Mouse (Mus musculus): ENCODE results near the gene Ssmem1. TPM values are rescaled to one million over a fixed set of nuclear protein-coding genes. Genes with fewer than 3 reads are reported as not detected.

The Ssmem1 gene
- polyA plus RNA-seq, 1 experiment: not detected

DNA sequence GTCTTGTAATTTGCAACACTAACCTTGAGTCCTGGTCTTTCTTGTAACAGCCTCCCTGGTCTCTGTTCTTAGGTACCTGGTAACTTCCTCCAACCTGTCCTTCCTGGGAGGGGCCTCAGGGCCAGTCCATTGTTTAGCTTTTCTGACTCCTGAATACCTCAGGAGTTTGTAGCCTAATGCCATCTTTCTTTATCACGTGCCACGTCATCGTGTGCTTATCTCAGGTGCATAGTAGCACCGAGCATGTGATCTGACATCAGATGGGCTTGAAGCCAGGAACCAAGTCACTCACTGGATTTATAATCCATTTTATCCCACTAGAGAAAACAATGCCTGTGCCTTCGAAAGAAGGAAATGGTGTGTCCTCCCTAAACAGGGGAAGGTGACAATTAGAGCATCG lies 53.9 kb downstream of the Ssmem1 start:
- TF ChIP-seq GATA1 (IDR thresholded peaks at IDR 0.05; ENCODE audit: low read length): no peak

DNA sequence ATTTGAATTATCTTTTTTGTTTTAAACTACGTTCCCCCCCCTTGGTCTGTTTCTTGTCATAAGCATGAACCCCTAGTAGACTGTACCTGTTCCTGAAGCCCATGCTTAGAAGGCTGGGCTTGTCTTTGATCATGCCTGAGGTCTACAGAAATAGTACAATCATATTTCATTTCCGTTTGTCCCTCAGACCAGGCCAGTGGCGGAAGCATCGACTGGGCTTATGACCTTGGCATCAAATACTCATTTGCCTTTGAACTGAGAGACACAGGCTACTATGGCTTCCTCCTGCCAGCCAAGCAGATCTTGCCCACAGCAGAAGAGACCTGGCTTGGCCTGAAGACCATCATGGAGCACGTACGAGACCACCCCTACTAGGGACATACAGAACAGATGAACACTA lies 54.4 kb downstream of the Ssmem1 start:
- TF ChIP-seq GATA1 (IDR thresholded peaks at IDR 0.05; ENCODE audit: low read length): no peak

DNA sequence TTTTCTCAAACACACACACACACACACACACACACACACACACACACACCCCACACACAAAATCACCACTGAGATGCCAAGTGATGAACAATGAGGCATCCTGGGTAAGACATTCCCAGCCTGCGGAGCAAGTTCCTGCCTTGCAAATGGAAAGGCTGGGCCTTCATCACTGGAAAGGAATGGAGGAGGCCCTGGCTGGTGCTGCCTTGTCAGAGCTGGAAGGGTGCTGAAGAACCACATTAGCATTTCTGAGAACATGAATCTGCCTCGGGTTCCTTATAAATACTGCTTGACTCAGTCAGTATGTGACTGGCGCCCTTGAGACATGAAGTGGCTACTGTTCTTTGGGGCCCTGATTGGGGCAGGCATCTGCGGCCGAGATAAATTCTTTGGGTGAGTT lies 58.4 kb downstream of the Ssmem1 start, which contains the start of gene Cpa4:
Gene Cpa4 (plus strand): TSS at position 301 of the 400 bp plus-strand sequence.
- no peak for TF ChIP-seq GATA1 (IDR thresholded peaks at IDR 0.05; ENCODE audit: low read length)

DNA sequence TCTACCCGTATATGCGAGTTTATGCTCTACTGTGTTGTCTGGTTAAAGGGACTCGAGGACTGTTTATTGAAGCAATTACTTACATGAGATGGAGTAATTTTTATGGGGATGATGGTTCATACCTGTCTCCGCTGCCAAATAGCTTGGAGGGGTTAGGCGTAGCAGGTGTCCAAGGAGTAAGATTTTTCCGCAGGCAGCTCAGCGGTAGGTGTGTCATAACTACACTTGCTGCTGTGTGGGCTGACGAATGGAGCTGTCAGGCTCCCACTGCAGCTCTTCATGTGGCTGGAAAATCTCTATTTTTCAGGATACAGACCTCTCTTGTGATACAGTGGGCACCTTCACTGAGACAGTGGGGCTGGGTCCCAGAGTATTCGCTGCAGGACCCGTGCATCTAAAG lies 59.7 kb downstream of the Ssmem1 start:
- TF ChIP-seq GATA1 (IDR thresholded peaks at IDR 0.05; ENCODE audit: low read length): no peak

Other genes starting within 250 kb of the Ssmem1 start
- gene Ube2h, start 205.3 kb upstream of the Ssmem1 start, polyA plus RNA-seq (2012): 38.0 and 46.3 TPM in 2 replicates
- gene Zc3hc1, start 118.8 kb upstream of the Ssmem1 start, polyA plus RNA-seq (2012): 48.9 and 88.1 TPM in 2 replicates
- gene Klhdc10, start 108.0 kb upstream of the Ssmem1 start, polyA plus RNA-seq (2012): 23.8 and 26.7 TPM in 2 replicates
- 2.2 and 2.6 TPM in 2 replicates for gene Tmem209, start 66 bp upstream of the Ssmem1 start, polyA plus RNA-seq (2012)
- not detected in 2 replicates for gene Cpa2, start 31.7 kb downstream of the Ssmem1 start, polyA plus RNA-seq (2012)
- gene Cpa4, start 58.5 kb downstream of the Ssmem1 start, polyA plus RNA-seq (2012): not detected in 2 replicates
- gene Cpa5, start 101.2 kb downstream of the Ssmem1 start, polyA plus RNA-seq (2012): not detected in 2 replicates
- gene Cpa1, start 129.4 kb downstream of the Ssmem1 start, polyA plus RNA-seq (2012): not detected in 2 replicates
- 58.7 and 84.8 TPM in 2 replicates for gene Cep41, start 183.9 kb downstream of the Ssmem1 start, polyA plus RNA-seq (2012)
- gene Mest, start 213.7 kb downstream of the Ssmem1 start, polyA plus RNA-seq (2012): 1.1 and 1.4 TPM in 2 replicates